Mouse (Mus musculus) neural tube, embryonic 11.5 days (tissue): Measurements from ENCODE around the gene Use1. TPM values are rescaled to one million over a fixed set of nuclear protein-coding genes. Genes with fewer than 3 reads are reported as not detected.

ENCODE experiments used
- ATAC-seq: fragments of 200-750 bp; cut with Nextera tagmentation; 2 replicates; pipeline ENCODE4 v1.8.0; 2017; ENCODE audit warnings: moderate number of reproducible peaks, mild to moderate bottlenecking, moderate TSS enrichment, moderate library complexity; ENCODE audit not compliant: insufficient read depth, low FRiP score, low TSS enrichment
- DNase-seq: peaks from one replicate; pipeline ENCODE4 v3.0.0-alpha.2; 2015; ENCODE audit warnings: low spot score
- H3K27ac ChIP-seq: fragments of 300-500 bp; sonication (generic); 2 replicates; pipeline ENCODE4 v1.5.1; 2014; ENCODE audit warnings: low read depth, mild to moderate bottlenecking, low read length
- H3K27me3 ChIP-seq: fragments of 300-500 bp; sonication (generic); 2 replicates; pipeline ENCODE4 v1.6.1; 2014; ENCODE audit warnings: mild to moderate bottlenecking, low read length, mixed read lengths; ENCODE audit not compliant: control insufficient read depth, insufficient read depth
- H3K36me3 ChIP-seq: fragments of 300-500 bp; sonication (generic); 2 replicates; pipeline ENCODE4 v1.6.1; 2014; ENCODE audit warnings: mild to moderate bottlenecking, low read length, moderate library complexity, mixed read lengths; ENCODE audit not compliant: control insufficient read depth, insufficient read depth
- H3K4me1 ChIP-seq: fragments of 300-500 bp; sonication (generic); 2 replicates; pipeline ENCODE4 v1.6.1; 2014; ENCODE audit warnings: low read length, mixed read lengths; ENCODE audit not compliant: control insufficient read depth, insufficient read depth
- H3K4me2 ChIP-seq: fragments of 300-500 bp; sonication (generic); 2 replicates; pipeline ENCODE4 v1.6.1; 2014; ENCODE audit warnings: low read depth, mild to moderate bottlenecking, moderate library complexity
- H3K4me3 ChIP-seq: fragments of 300-500 bp; sonication (generic); 2 replicates; pipeline ENCODE4 v1.5.1; 2014; ENCODE audit warnings: low read depth, low read length
- H3K9ac ChIP-seq: fragments of 300-500 bp; sonication (generic); 2 replicates; pipeline ENCODE4 v1.6.1; 2014; ENCODE audit warnings: mild to moderate bottlenecking, low read length
- H3K9me3 ChIP-seq: fragments of 300-500 bp; sonication (generic); 2 replicates; pipeline ENCODE4 v1.6.1; 2016; ENCODE audit warnings: low read length; ENCODE audit not compliant: control insufficient read depth
- WGBS: fragments of 180-500 bp; shearing (Covaris S2); extraction: QIAGEN DNeasy Blood & Tissue Kit; methylation state at CpG from one replicate; pipeline ENCODE4 v1.1.7; 2014; 5-methylcytosine and 5-hydroxymethylcytosine counted together
- polyA plus RNA-seq: library from polyadenylated mRNA; unstranded; fragments of >200 nt; fragmentation: Nextera tagmentation; extraction: Ambion mirVana; gene quantifications from 2 replicates; pipeline ENCODE4 v1.2.1, GENCODE M21; 2014

Use1 gene
- polyA plus RNA-seq, 1 experiment from 2014 or later: 78.9 TPM

- no peak overlapping the region for H3K4me2 ChIP-seq
- H3K9me3 ChIP-seq: no peaks in the 10 kb centered on the region
- no peak overlapping the region for H3K4me3 ChIP-seq
- 89% methylated on average over 6 of the region's 6 CpGs for WGBS
- no peak overlapping the region for H3K9ac ChIP-seq
- peaks cover 4% of the 10 kb centered on the region for H3K36me3 ChIP-seq
- H3K27me3 ChIP-seq: no peaks in the 10 kb centered on the region
- H3K4me1 ChIP-seq: peaks cover 7% of the 10 kb centered on the region; the same call in 1 of the 2 replicates
- H3K27ac ChIP-seq: no peak overlapping the region
- no peak for DNase-seq
- no peak for ATAC-seq
These were observed 36.6 kb downstream of the Use1 start for GRCm38 (mm10) chr8:71403107-71403885.

- no peak overlapping the region for H3K4me2 ChIP-seq
- H3K9me3 ChIP-seq: no peaks in the 10 kb centered on the region
- H3K9ac ChIP-seq: no peak overlapping the region
- DNase-seq (no peak), ATAC-seq (no peak)
- H3K27ac ChIP-seq: no peak overlapping the region
- no peak overlapping the region for H3K4me3 ChIP-seq
- no peaks in the 10 kb centered on the region for H3K27me3 ChIP-seq
- H3K36me3 ChIP-seq: peaks cover 4% of the 10 kb centered on the region; the same call in 1 of the 2 replicates
- WGBS: 92% methylated on average over 8 of the region's 8 CpGs
- H3K4me1 ChIP-seq: peaks cover 7% of the 10 kb centered on the region; the same call in 1 of the 2 replicates
These were observed 37.4 kb downstream of the Use1 start for GRCm38 (mm10) chr8:71404011-71404410.

GRCm38 (mm10) chr8:71404951-71405351 lies 38.3 kb downstream of the Use1 start:
- H3K4me2 ChIP-seq: no peak overlapping the region
- H3K27ac ChIP-seq: no peak overlapping the region
- ATAC-seq: no peak
- H3K4me3 ChIP-seq: no peak overlapping the region
- H3K4me1 ChIP-seq: peaks cover 7% of the 10 kb centered on the region; the same call in 1 of the 2 replicates
- no peak for DNase-seq
- 89% methylated on average over 9 of the region's 9 CpGs for WGBS
- H3K9ac ChIP-seq: no peak overlapping the region
- no peaks in the 10 kb centered on the region for H3K9me3 ChIP-seq
- no peaks in the 10 kb centered on the region for H3K27me3 ChIP-seq
- H3K36me3 ChIP-seq: peaks cover 4% of the 10 kb centered on the region; the same call in 1 of the 2 replicates

GRCm38 (mm10) chr8:71405401-71406098 lies 38.9 kb downstream of the Use1 start, which contains the start of gene Ankle1:
Gene Ankle1 (plus strand): TSS chr8:71406010.
- DNase-seq (peak; percentile 97), ATAC-seq (peak; percentile 89)
- Histone ChIP-seq H3K9me3 (no peaks in the 10 kb centered on the region), H3K27me3 (no peaks in the 10 kb centered on the region), H3K36me3 (peaks cover 4% of the 10 kb centered on the region; the same call in 1 of the 2 replicates), H3K4me1 (peaks cover 7% of the 10 kb centered on the region; the same call in 1 of the 2 replicates), H3K4me2 (peak within 1 kb of the TSS; percentile 90), H3K9ac (peak within 1 kb of the TSS; percentile 65), H3K4me3 (peak within 1 kb of the TSS; percentile 74), H3K27ac (0 out of 2 replicates have a peak within 1 kb of the TSS, but pooled peaks have one; percentile 35)
- WGBS: 17% methylated on average over 33 of the region's 33 CpGs

- Histone ChIP-seq H3K4me2 (peak overlapping the region; percentile 90), H3K36me3 (peaks cover 4% of the 10 kb centered on the region; the same call in 1 of the 2 replicates), H3K9ac (peak overlapping the region; percentile 65), H3K4me1 (peaks cover 7% of the 10 kb centered on the region; the same call in 1 of the 2 replicates), H3K9me3 (no peaks in the 10 kb centered on the region), H3K4me3 (peak overlapping the region; percentile 74), H3K27ac (no peak overlapping the region), H3K27me3 (no peaks in the 10 kb centered on the region)
- ATAC-seq (peak; percentile 71), DNase-seq (peak; percentile 80)
- WGBS: under 1% methylated on average over 55 of the region's 55 CpGs
These were observed 39.7 kb downstream of the Use1 start for GRCm38 (mm10) chr8:71406099-71407015.

GRCm38 (mm10) chr8:71407441-71407840 lies 40.8 kb downstream of the Use1 start:
- H3K36me3 ChIP-seq: peaks cover 4% of the 10 kb centered on the region; the same call in 1 of the 2 replicates
- H3K9ac ChIP-seq: no peak overlapping the region
- H3K27ac ChIP-seq: no peak overlapping the region
- H3K4me1 ChIP-seq: peaks cover 7% of the 10 kb centered on the region; the same call in 1 of the 2 replicates
- H3K27me3 ChIP-seq: no peaks in the 10 kb centered on the region
- WGBS: 97% methylated on average over 14 of the region's 14 CpGs
- H3K4me2 ChIP-seq: no peak overlapping the region; the same call in 1 of the 2 replicates
- H3K4me3 ChIP-seq: no peak overlapping the region
- DNase-seq: no peak
- no peak for ATAC-seq
- no peaks in the 10 kb centered on the region for H3K9me3 ChIP-seq

GRCm38 (mm10) chr8:71408231-71408630 lies 41.6 kb downstream of the Use1 start:
- Histone ChIP-seq H3K9ac (no peak overlapping the region), H3K27me3 (no peaks in the 10 kb centered on the region), H3K4me2 (no peak overlapping the region), H3K36me3 (peaks cover 4% of the 10 kb centered on the region; the same call in 1 of the 2 replicates), H3K4me1 (peaks cover 7% of the 10 kb centered on the region; the same call in 1 of the 2 replicates), H3K27ac (no peak overlapping the region), H3K4me3 (no peak overlapping the region), H3K9me3 (no peaks in the 10 kb centered on the region)
- ATAC-seq (no peak), DNase-seq (no peak)
- 92% methylated on average over 4 of the region's 4 CpGs for WGBS
